Mouse (Mus musculus): ENCODE measurements around the gene Ythdf2. TPM values are rescaled to one million over a fixed set of nuclear protein-coding genes. Genes with fewer than 3 reads are reported as not detected.
A peak's percentile ranks its signal among the peaks of the same experiment; 100 is the strongest.

Ythdf2 gene
- total and polyA plus RNA-seq, 2 experiments from 2014 or later, result 83.9 to 122 TPM

- ATAC-seq (peak; percentile 75), DNase-seq (peak; percentile 21)
- H3K27ac ChIP-seq (ENCODE audit: low read depth, low read length), result peak overlapping the region; percentile 94
- 2% methylated on average over 88 of the region's 89 CpGs for WGBS
- peaks cover 10% of the 10 kb centered on the region; the same call in 1 of the 2 replicates for H3K36me3 ChIP-seq (ENCODE audit: insufficient read depth)
- H3K9me3 ChIP-seq (ENCODE audit: low read length), result no peaks in the 10 kb centered on the region
- TF ChIP-seq CTCF (IDR thresholded peaks at IDR 0.05; ENCODE audit: low read depth), result no peak
- no peaks in the 10 kb centered on the region for H3K27me3 ChIP-seq (ENCODE audit: insufficient read depth, low read length)
- peak overlapping the region; percentile 60 for H3K4me2 ChIP-seq (ENCODE audit: low read depth)
- no peaks in the 10 kb centered on the region for H3K4me1 ChIP-seq (ENCODE audit: insufficient read depth)
- H3K4me3 ChIP-seq (ENCODE audit: low read depth, low read length), result peak overlapping the region; percentile 86
- H3K9ac ChIP-seq, result peak overlapping the region; percentile 83
Measured at GRCm38 (mm10) chr4:132211091-132211942, 786 bp downstream of the Ythdf2 start.

- H3K9me3 ChIP-seq (ENCODE audit: low read length), result no peaks in the 10 kb centered on the region
- DNase-seq (no peak), ATAC-seq (no peak)
- no peak overlapping the region for H3K27ac ChIP-seq (ENCODE audit: low read depth, low read length)
- H3K9ac ChIP-seq, result peak overlapping the region; percentile 83
- no peak for TF ChIP-seq CTCF (IDR thresholded peaks at IDR 0.05; ENCODE audit: low read depth)
- 16% methylated on average over 2 of the region's 2 CpGs for WGBS
- no peaks in the 10 kb centered on the region for H3K4me1 ChIP-seq (ENCODE audit: insufficient read depth)
- peaks cover 18% of the 10 kb centered on the region for H3K36me3 ChIP-seq (ENCODE audit: insufficient read depth)
- H3K4me2 ChIP-seq (ENCODE audit: low read depth), result peak overlapping the region; percentile 60
- H3K4me3 ChIP-seq (ENCODE audit: low read depth, low read length), result peak overlapping the region; percentile 86
- H3K27me3 ChIP-seq (ENCODE audit: insufficient read depth, low read length), result no peaks in the 10 kb centered on the region
Measured at GRCm38 (mm10) chr4:132210325-132210724, 1.8 kb downstream of the Ythdf2 start.

- H3K4me2 ChIP-seq (ENCODE audit: low read depth), result no peak overlapping the region
- H3K9me3 ChIP-seq (ENCODE audit: low read length), result no peaks in the 10 kb centered on the region
Measured at GRCm38 (mm10) chr4:132209299-132209698, 2.8 kb downstream of the Ythdf2 start.

GRCm38 (mm10) chr4:132207280-132207679 lies 4.8 kb downstream of the Ythdf2 start:
- Histone ChIP-seq H3K4me1 (ENCODE audit: insufficient read depth) (no peaks in the 10 kb centered on the region), H3K4me2 (ENCODE audit: low read depth) (no peak overlapping the region), H3K27me3 (ENCODE audit: insufficient read depth, low read length) (no peaks in the 10 kb centered on the region), H3K36me3 (ENCODE audit: insufficient read depth) (peaks cover 46% of the 10 kb centered on the region), H3K9ac (no peak overlapping the region), H3K9me3 (ENCODE audit: low read length) (no peaks in the 10 kb centered on the region), H3K4me3 (ENCODE audit: low read depth, low read length) (no peak overlapping the region), H3K27ac (ENCODE audit: low read depth, low read length) (no peak overlapping the region)
- TF ChIP-seq CTCF (IDR thresholded peaks at IDR 0.05; ENCODE audit: low read depth), result no peak
- ATAC-seq (no peak), DNase-seq (no peak)
- 95% methylated on average over 4 of the region's 4 CpGs for WGBS

More at GRCm38 (mm10) chr4:132209299-132209698, 2.8 kb downstream of the Ythdf2 start:
- H3K4me1 ChIP-seq (ENCODE audit: insufficient read depth), result no peaks in the 10 kb centered on the region
- ATAC-seq (no peak), DNase-seq (no peak)
- WGBS, result 84% methylated on average over 2 of the region's 2 CpGs
- no peak overlapping the region for H3K4me3 ChIP-seq (ENCODE audit: low read depth, low read length)
- peaks cover 27% of the 10 kb centered on the region for H3K36me3 ChIP-seq (ENCODE audit: insufficient read depth)
- TF ChIP-seq CTCF (IDR thresholded peaks at IDR 0.05; ENCODE audit: low read depth), result no peak
- no peak overlapping the region for H3K9ac ChIP-seq
- no peaks in the 10 kb centered on the region for H3K27me3 ChIP-seq (ENCODE audit: insufficient read depth, low read length)
- no peak overlapping the region for H3K27ac ChIP-seq (ENCODE audit: low read depth, low read length)

GRCm38 (mm10) chr4:132198771-132199170 lies 13.3 kb downstream of the Ythdf2 start:
- no peak for TF ChIP-seq CTCF (IDR thresholded peaks at IDR 0.05; ENCODE audit: low read depth)
- no peak for ATAC-seq

GRCm38 (mm10) chr4:132198285-132198712 lies 13.8 kb downstream of the Ythdf2 start:
- no peak overlapping the region for H3K4me2 ChIP-seq (ENCODE audit: low read depth)
- no peak overlapping the region for H3K9ac ChIP-seq
- ATAC-seq (no peak), DNase-seq (no peak)
- H3K4me3 ChIP-seq (ENCODE audit: low read depth, low read length), result no peak overlapping the region
- peaks cover 18% of the 10 kb centered on the region; the same call in 1 of the 2 replicates for H3K36me3 ChIP-seq (ENCODE audit: insufficient read depth)
- H3K27me3 ChIP-seq (ENCODE audit: insufficient read depth, low read length), result no peaks in the 10 kb centered on the region
- H3K9me3 ChIP-seq (ENCODE audit: low read length), result no peaks in the 10 kb centered on the region
- whole genome bisulfite sequencing, result 51% methylated on average over 4 of the region's 4 CpGs
- H3K4me1 ChIP-seq (ENCODE audit: insufficient read depth), result peaks cover 14% of the 10 kb centered on the region; the same call in 1 of the 2 replicates
- no peak overlapping the region for H3K27ac ChIP-seq (ENCODE audit: low read depth, low read length)
- TF ChIP-seq CTCF (IDR thresholded peaks at IDR 0.05; ENCODE audit: low read depth), result peak; percentile 46

More at GRCm38 (mm10) chr4:132198771-132199170, 13.3 kb downstream of the Ythdf2 start:
- Histone ChIP-seq H3K9ac (no peak overlapping the region), H3K36me3 (ENCODE audit: insufficient read depth) (peaks cover 22% of the 10 kb centered on the region), H3K9me3 (ENCODE audit: low read length) (no peaks in the 10 kb centered on the region), H3K4me1 (ENCODE audit: insufficient read depth) (peaks cover 14% of the 10 kb centered on the region; the same call in 1 of the 2 replicates), H3K4me3 (ENCODE audit: low read depth, low read length) (no peak overlapping the region), H3K27me3 (ENCODE audit: insufficient read depth, low read length) (no peaks in the 10 kb centered on the region), H3K4me2 (ENCODE audit: low read depth) (no peak overlapping the region), H3K27ac (ENCODE audit: low read depth, low read length) (no peak overlapping the region)
- DNase-seq, result no peak

GRCm38 (mm10) chr4:132194975-132195374 lies 17.1 kb downstream of the Ythdf2 start:
- no peak overlapping the region for H3K4me2 ChIP-seq (ENCODE audit: low read depth)
- 95% methylated on average over 3 of the region's 3 CpGs for WGBS
- no peak overlapping the region for H3K9ac ChIP-seq
- no peak overlapping the region for H3K27ac ChIP-seq (ENCODE audit: low read depth, low read length)
- no peak for TF ChIP-seq CTCF (IDR thresholded peaks at IDR 0.05; ENCODE audit: low read depth)
- ATAC-seq, result no peak
- H3K9me3 ChIP-seq (ENCODE audit: low read length), result no peaks in the 10 kb centered on the region
- DNase-seq, result no peak
- peaks cover 10% of the 10 kb centered on the region; the same call in 1 of the 2 replicates for H3K36me3 ChIP-seq (ENCODE audit: insufficient read depth)
- peaks cover 6% of the 10 kb centered on the region; the same call in 1 of the 2 replicates for H3K4me1 ChIP-seq (ENCODE audit: insufficient read depth)
- no peak overlapping the region for H3K4me3 ChIP-seq (ENCODE audit: low read depth, low read length)
- no peaks in the 10 kb centered on the region for H3K27me3 ChIP-seq (ENCODE audit: insufficient read depth, low read length)

All from forebrain, postnatal 0 days (tissue).